Mouse (Mus musculus): ENCODE data around the gene Ppara.

DNA sequence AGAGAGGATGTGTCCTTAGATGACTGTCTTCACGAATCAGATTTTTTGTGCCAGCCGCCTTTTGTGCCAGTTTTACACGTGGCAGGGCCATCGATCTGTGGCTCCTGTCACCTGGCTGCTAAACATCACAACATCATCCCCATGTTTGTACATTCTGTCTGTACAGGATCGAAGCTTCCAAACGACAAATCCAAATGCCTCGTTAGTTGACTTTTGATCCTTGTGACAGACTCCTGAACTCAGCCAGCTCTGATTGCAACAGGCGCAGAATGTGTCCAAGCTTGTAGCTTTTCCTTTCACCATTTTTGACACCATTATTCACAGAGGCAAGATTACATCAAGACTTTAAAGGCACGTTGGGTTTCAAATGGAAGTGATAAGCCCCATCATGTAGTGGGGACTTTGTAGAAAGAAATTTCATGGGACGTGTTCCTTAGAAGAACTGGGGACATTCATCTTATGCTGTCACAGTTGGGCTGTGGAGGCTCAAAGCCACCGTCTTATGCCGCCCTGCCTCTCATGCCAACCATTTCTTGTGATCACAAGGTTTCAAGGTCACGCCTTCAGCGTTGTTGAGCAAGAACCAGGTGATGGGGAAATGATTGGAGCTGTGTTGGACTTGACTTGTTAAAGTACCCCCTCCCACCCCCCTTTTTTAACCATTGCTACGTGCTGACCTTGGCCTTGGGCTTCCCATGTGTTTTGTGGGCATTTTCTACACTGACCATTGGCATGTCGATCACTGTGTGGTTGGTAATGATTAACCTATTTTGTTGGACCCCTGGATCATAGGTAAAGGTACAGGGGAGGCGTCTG, 36.7 kb downstream of the Ppara start:
- TF ChIP-seq CTCF (IDR thresholded peaks at IDR 0.05; ENCODE audit: low read depth), result no peak
- no peak for TF ChIP-seq EP300 (IDR thresholded peaks at IDR 0.05; ENCODE audit: low read depth)

Measured in heart, postnatal 0 days (tissue).